Mouse (Mus musculus) large intestine, adult 2 months (tissue): Measurements from ENCODE around the gene Lhx6. TPM values are rescaled to one million over a fixed set of nuclear protein-coding genes. Genes with fewer than 3 reads are reported as not detected.

Experiments
- DNase-seq: peaks from one replicate; pipeline ENCODE4 v3.0.0-alpha.2; 2012; ENCODE audit warnings: low read depth, low spot score
- WGBS: fragments of 180-500 bp; shearing (Covaris S2); methylation state at CpG from one replicate; pipeline ENCODE4 v1.1.7; 2018; 5-methylcytosine and 5-hydroxymethylcytosine counted together
- polyA plus RNA-seq: library from polyadenylated mRNA; depleted of rRNA; stranded (reverse); fragments of >200 nt; gene quantifications from 2 replicates; pipeline ENCODE4 v1.2.3, GENCODE M21; 2012; rRNA removed

Gene Lhx6
- polyA plus RNA-seq, 1 experiment: 0.55 TPM

DNA sequence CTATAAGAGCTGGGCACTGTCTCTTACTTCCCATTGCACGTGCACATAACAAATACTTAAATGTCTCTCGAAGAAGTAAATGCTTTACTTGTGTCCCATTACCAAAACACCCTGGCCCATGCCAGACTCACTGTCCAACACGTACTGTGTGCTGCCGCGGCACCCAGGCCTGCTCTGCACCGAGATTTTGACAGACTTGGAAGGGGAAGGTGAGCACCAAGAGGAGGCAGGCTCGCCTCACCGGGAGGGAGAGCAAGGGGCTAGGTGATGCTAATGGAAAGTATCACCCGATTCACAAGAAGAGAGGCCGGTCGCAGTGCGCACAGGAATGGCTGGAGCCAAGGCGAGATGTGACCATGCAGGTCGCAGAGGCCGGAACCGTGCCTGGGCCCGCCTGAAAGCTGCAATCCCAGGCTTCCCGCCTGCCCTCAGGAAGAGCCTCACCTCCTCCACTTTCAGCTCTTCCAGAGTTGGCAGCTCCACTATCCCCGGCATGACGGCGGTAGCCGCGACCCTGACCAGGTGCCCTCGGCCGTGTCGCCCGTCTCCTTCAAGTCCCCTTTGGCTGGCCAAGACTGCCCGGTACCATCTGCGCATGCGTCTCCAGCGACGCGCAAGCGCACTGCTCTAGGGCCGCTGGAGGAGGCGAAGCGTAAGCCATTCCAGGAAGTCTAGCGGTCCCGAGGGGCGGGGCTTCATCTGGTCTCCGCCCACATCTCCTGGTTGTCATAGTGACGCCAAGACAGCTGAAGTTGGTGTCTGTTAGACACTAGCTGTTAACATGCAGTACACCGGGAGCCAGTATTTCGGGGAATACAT lies 56.3 kb downstream of the Lhx6 start, which contains the start of the genes Ndufa8 and Morn5:
Ndufa8 (minus strand) TSS at position 659 of the 819 bp plus-strand sequence.
Morn5 (plus strand) TSS at position 711 of the 819 bp plus-strand sequence.
- under 1% methylated on average over 44 of the region's 44 CpGs for WGBS
- peak; percentile 95 for DNase-seq

DNA sequence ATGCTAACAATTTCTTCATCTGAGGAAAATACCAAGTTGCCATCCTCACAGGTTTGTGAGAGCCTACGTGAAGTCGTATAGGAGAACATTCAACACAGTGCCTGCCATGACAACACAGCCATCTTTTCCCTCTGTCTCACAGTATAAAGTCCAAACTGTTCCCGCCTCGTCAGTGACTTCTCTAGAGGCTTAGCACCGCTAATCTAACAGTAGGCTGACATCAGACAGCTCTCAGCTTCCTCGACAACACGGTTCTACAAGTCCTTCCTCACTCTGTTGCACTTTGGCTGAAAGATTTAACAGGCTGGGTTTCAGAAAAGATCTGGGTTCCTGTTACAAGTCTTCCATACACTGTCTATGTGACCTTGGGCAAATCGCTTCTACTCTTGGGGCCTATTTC lies 57.0 kb downstream of the Lhx6 start:
- peak; percentile 8 for DNase-seq
- 19% methylated on average over 8 of the region's 8 CpGs for WGBS

DNA sequence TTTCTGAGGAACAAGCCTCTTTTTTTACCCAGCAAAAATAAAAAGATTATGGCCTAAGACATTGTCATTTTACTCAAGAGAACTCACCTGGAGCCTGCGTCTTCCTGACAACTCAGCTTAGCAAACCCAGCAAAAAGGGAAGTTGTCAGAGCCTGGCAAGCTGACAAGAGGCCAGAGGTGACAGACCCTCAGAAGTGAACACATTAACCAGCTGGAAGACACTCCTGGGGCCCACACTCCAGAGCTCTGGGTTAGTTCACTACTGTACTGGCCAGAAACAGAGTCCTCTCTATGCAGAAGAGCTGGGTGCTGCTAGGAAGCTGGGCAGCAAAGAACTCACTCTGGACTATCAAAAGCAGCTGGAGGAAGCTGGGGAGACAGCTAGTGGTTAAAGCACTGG lies 64.3 kb downstream of the Lhx6 start:
- DNase-seq: no peak
- 69% methylated on average over 1 of the region's 1 CpGs for WGBS

DNA sequence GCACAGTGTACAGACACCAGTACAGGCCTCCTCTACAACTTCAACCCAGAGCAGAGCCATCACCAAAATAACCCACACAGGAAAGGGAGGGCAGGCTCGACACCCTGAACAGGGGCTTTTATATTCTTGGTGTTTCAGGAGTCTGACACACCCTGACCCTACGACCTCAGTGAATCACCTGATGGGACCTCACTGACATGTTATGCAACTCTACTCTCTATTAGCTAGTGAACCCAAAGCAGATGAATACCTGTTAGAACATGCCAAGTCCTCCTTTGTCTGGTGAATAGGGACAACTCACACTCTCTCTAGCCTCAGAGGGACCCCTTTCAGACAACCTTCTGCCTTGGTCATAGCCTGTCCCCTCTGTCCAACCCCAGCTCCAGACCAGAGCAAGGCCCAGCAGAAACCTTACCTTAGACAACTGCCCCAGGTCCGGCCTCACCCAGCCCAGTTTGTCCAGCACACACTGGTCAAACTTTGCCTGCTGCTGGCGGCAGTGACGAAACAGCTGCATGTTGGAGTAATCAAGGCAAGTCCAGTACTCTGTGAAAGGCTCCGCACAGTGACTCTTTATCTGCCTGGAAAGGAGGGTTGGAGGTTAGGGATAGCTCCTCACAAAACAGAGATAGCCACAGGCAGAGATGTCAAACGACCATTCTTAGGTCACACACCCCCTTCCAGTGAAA lies 65.8 kb downstream of the Lhx6 start:
- WGBS: 74% methylated on average over 7 of the region's 7 CpGs
- DNase-seq: no peak

DNA sequence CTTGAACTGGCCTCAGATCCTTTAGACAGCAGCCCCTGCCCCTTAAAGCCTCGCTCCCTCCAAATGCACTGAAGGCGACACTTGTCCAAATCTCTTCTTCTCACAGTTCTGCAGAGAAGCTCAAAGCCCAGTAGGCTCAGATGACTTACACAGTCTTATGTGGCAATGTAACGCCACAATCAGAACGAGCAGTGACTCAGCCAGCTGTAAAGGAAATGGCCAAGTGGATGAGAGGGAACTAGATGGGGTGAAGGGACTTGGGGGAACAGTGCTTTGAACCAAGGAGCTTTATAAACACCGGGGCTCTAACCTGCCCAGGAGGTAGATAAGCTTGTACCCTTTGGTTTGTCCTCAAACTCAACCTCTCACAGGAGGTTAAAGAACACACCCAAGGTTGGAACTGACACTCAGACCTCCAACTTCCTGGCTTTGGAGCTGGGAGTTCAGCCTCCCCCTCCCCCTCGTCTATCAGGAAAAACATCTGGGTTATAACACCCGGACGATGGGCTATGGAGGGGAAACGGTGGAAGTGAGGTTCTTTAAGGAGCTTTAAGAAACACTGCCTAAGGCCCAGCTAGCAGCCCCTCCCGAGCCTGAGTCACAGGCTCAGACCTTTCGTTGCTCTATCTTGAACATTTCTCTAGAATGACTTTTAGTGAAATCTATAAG lies 69.7 kb downstream of the Lhx6 start:
- 51% methylated on average over 11 of the region's 11 CpGs for WGBS
- DNase-seq: no peak

DNA sequence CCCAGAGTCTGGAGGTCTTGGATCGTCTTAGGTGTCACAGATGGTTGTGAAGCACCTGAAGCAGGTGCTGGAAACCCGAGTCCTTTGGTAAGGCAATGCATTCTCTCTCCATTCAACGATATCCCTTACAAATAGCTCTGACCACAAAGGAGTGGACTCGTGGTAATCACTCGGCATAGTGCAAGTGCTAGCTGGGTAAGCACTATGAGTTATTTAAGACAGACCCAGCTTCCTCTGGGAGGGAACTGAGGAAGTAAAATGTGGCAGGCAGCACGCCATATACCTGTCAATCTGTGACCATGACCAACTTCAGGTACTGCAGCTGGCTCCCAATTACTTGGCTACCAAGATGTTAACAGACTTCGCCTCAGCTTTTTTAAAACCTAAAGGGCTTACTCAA lies 70.3 kb downstream of the Lhx6 start:
- 75% methylated on average over 7 of the region's 7 CpGs for WGBS
- DNase-seq: no peak

DNA sequence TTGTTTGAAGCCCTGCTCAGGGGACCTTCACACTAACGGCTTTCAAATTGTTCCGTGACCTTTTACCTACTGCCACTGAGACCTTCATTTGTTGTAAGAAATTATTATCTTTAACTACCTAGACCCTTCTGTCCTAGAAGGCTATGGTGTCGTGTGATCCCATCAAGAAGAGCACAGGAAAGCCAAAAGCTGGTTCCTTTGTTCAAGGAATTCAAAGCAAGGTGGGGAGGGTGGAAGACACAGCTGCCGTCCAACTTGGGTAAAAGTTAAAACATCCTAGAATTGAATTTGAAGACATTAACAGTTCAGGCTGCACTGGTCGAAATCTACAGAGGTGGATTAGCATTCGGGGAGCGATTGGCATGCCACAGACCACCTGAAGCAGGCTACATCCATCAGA lies 71.2 kb downstream of the Lhx6 start:
- WGBS: 79% methylated on average over 7 of the region's 7 CpGs
- DNase-seq: no peak

DNA sequence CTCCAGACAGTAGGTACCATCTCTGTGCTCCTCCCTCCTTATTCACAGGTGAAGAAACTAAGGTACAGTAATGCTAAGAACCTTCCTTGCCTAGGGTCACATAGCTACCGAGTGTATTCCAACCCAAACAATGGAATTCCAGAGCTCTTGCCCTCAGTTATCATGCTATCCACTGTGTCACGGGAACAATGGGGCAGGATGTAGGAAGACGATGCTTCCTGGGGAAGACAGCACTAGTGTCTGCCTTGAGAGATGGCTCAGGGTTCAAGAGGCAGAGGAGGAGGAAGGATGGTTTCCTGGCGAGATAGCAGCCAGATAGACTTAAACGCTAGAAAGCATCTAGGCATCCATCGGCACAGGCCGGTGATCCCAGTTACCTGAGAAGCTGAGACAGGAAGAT lies 72.3 kb downstream of the Lhx6 start:
- 88% methylated on average over 7 of the region's 7 CpGs for WGBS
- no peak for DNase-seq

Other genes with a start within 250 kb of the Lhx6 start
- gene Ttll11, start 125.5 kb downstream of the Lhx6 start, polyA plus RNA-seq: 0.24 and 0.47 TPM in 2 replicates
- gene Ndufa8, start 56.0 kb downstream of the Lhx6 start, polyA plus RNA-seq: 130 and 131 TPM in 2 replicates
- gene Morn5, start 56.0 kb downstream of the Lhx6 start, polyA plus RNA-seq: not detected in 2 replicates
- gene Mrrf, start 31.0 kb upstream of the Lhx6 start, polyA plus RNA-seq: 46.0 and 46.5 TPM in 2 replicates
- 8.6 and 10.2 TPM in 2 replicates for gene Rbm18, start 31.4 kb upstream of the Lhx6 start, polyA plus RNA-seq
- 15.1 and 28.0 TPM in 2 replicates for gene Ptgs1, start 125.0 kb upstream of the Lhx6 start, polyA plus RNA-seq